9 mouse cellular contexts compared by ENCODE assay signal in genomic region chr13:55881431-55882202, GRCm38 (mm10). TPM values are rescaled to one million over a fixed set of nuclear protein-coding genes. Genes with fewer than 3 reads are reported as not detected.
A peak's percentile ranks its signal among the peaks of the same experiment; 100 is the strongest.
DNase-seq lines count a peak whose midpoint lies in the region; ATAC-seq lines count a peak whose summit lies in the region.
"Had no signal": no experiment of that assay in that cellular context is flagged by ENCODE, and none has a peak within 500 bp of the region (broad histone marks: within the 10 kb centered on the region; RNA-seq: fewer than 3 reads in every experiment).

No protein-coding gene starts in this region.

- no peaks in the 10 kb centered on the region for H3K36me3 ChIP-seq in heart, embryonic 13.5 days
- no peaks in the 10 kb centered on the region for H3K36me3 ChIP-seq in midbrain, embryonic 12.5 days
- H3K36me3 ChIP-seq in midbrain, embryonic 15.5 days (replicated peaks) = no peaks in the 10 kb centered on the region
- H3K36me3 ChIP-seq in intestine, embryonic 16.5 days (ENCODE audit: control insufficient read depth, insufficient read depth, low read length) = no peaks in the 10 kb centered on the region
- no peaks in the 10 kb centered on the region for H3K36me3 ChIP-seq in stomach, embryonic 15.5 days

- no peaks in the 10 kb centered on the region for H3K27me3 ChIP-seq in heart, embryonic 13.5 days (replicated peaks)
- H3K27me3 ChIP-seq in midbrain, embryonic 12.5 days = peaks cover 13% of the 10 kb centered on the region
- no peaks in the 10 kb centered on the region for H3K27me3 ChIP-seq in midbrain, embryonic 15.5 days (replicated peaks)
- 0 out of 2 replicates have a peak, but pooled peaks cover 2% of the 10 kb centered on the region for H3K27me3 ChIP-seq in intestine, embryonic 16.5 days (replicated peaks; ENCODE audit: control insufficient read depth, insufficient read depth, low read length)
- H3K27me3 ChIP-seq in stomach, embryonic 15.5 days (replicated peaks) = no peaks in the 10 kb centered on the region

- no peak overlapping the region for H3K4me3 ChIP-seq in heart, embryonic 13.5 days
- no peak overlapping the region for H3K4me3 ChIP-seq in midbrain, embryonic 12.5 days
- H3K4me3 ChIP-seq in midbrain, embryonic 15.5 days = no peak overlapping the region
- no peak overlapping the region for H3K4me3 ChIP-seq in intestine, embryonic 16.5 days (ENCODE audit: low read length)
- no peak overlapping the region for H3K4me3 ChIP-seq in stomach, embryonic 15.5 days (replicated peaks)

- H3K9me3 ChIP-seq in heart, embryonic 13.5 days = no peaks in the 10 kb centered on the region
- H3K9me3 ChIP-seq in midbrain, embryonic 12.5 days = no peaks in the 10 kb centered on the region
- no peaks in the 10 kb centered on the region for H3K9me3 ChIP-seq in midbrain, embryonic 15.5 days
- no peaks in the 10 kb centered on the region for H3K9me3 ChIP-seq in intestine, embryonic 16.5 days (ENCODE audit: control insufficient read depth, low read length)
- no peaks in the 10 kb centered on the region for H3K9me3 ChIP-seq in stomach, embryonic 15.5 days

- ATAC-seq in heart, embryonic 13.5 days (ENCODE audit: extremely low read depth, insufficient number of reproducible peaks, low FRiP score, low TSS enrichment) = no peak; the same call in 1 of the 2 replicates
- ATAC-seq in midbrain, embryonic 12.5 days (ENCODE audit: low FRiP score, low read depth) = no peak
- ATAC-seq in midbrain, embryonic 15.5 days (replicated peaks) = no peak
- ATAC-seq in intestine, embryonic 16.5 days = peak; percentile 43; the same call in 1 of the 2 replicates
- ATAC-seq in stomach, embryonic 15.5 days (ENCODE audit: insufficient read depth, low FRiP score, low read depth) = peak; percentile 68

- no peak for DNase-seq in heart, adult 8-10 months (ENCODE audit: low spot score)
- no peak for DNase-seq in adrenal gland, postnatal 10 days
- DNase-seq in MN1 (ENCODE audit: low spot score) = no peak
- DNase-seq: left cerebral cortex, postnatal 4 days had no signal

- 0 out of 2 replicates have a peak overlapping the region, but pooled peaks have one; percentile 30 for H3K27ac ChIP-seq in heart, embryonic 13.5 days (replicated peaks)
- no peak overlapping the region for H3K27ac ChIP-seq in midbrain, embryonic 12.5 days (replicated peaks)
- H3K27ac ChIP-seq in midbrain, embryonic 15.5 days = no peak overlapping the region
- peak overlapping the region; percentile 55 for H3K27ac ChIP-seq in intestine, embryonic 16.5 days (ENCODE audit: low read length)
- peak overlapping the region; percentile 88 for H3K27ac ChIP-seq in stomach, embryonic 15.5 days

- H3K4me1 ChIP-seq in heart, embryonic 13.5 days = peaks cover 22% of the 10 kb centered on the region
- H3K4me1 ChIP-seq in midbrain, embryonic 12.5 days = 0 out of 2 replicates have a peak, but pooled peaks cover 6% of the 10 kb centered on the region
- no peaks in the 10 kb centered on the region for H3K4me1 ChIP-seq in midbrain, embryonic 15.5 days
- H3K4me1 ChIP-seq in intestine, embryonic 16.5 days (ENCODE audit: control insufficient read depth, insufficient read depth, low read length) = peaks cover 16% of the 10 kb centered on the region
- H3K4me1 ChIP-seq in stomach, embryonic 15.5 days = peaks cover 10% of the 10 kb centered on the region; the same call in 1 of the 2 replicates

- 38% methylated on average over 16 of the region's 16 CpGs for WGBS in heart, embryonic 13.5 days
- 46% methylated on average over 16 of the region's 16 CpGs for WGBS in midbrain, embryonic 12.5 days
- 42% methylated on average over 16 of the region's 16 CpGs for WGBS in midbrain, embryonic 15.5 days
- WGBS in intestine, embryonic 16.5 days = 52% methylated on average over 16 of the region's 16 CpGs
- WGBS in stomach, embryonic 15.5 days = 38% methylated on average over 16 of the region's 16 CpGs

- H3K9ac ChIP-seq in heart, embryonic 13.5 days = no peak overlapping the region
- H3K9ac ChIP-seq in midbrain, embryonic 12.5 days (replicated peaks) = 0 out of 2 replicates have a peak overlapping the region, but pooled peaks have one; percentile 15
- H3K9ac ChIP-seq in midbrain, embryonic 15.5 days = no peak overlapping the region
- H3K9ac ChIP-seq in intestine, embryonic 16.5 days (ENCODE audit: low read depth, low read length) = no peak overlapping the region
- H3K9ac ChIP-seq in stomach, embryonic 15.5 days = no peak overlapping the region

- no peak overlapping the region for H3K4me2 ChIP-seq in heart, embryonic 13.5 days
- H3K4me2 ChIP-seq in midbrain, embryonic 12.5 days (replicated peaks) = no peak overlapping the region
- H3K4me2 ChIP-seq in midbrain, embryonic 15.5 days = no peak overlapping the region
- no peak overlapping the region for H3K4me2 ChIP-seq in intestine, embryonic 16.5 days (ENCODE audit: low read depth, low read length)
- no peak overlapping the region for H3K4me2 ChIP-seq in stomach, embryonic 15.5 days

RNA-seq across cellular contexts. Expression of gene Pitx1, which starts 45.6 kb away (rescaled TPM):
- polyA plus RNA-seq in heart, embryonic 13.5 days (2015; fragmentation: Nextera tagmentation; extraction: Ambion mirVana) = 0.17 and 1.5 TPM in 2 replicates
- not detected for total RNA-seq in heart, adult 8-10 months (2022)
- polyA plus RNA-seq in midbrain, embryonic 12.5 days (2016; fragmentation: Nextera tagmentation; extraction: Ambion mirVana) = 2.7 and 4.1 TPM in 2 replicates
- polyA plus RNA-seq in midbrain, embryonic 15.5 days (2015; fragmentation: Nextera tagmentation; extraction: Ambion mirVana) = 2.9 and 3.7 TPM in 2 replicates
- polyA plus RNA-seq in intestine, embryonic 16.5 days (2015; fragmentation: Nextera tagmentation; extraction: Ambion mirVana) = 9.0 and 9.1 TPM in 2 replicates
- 138 and 168 TPM in 2 replicates for polyA plus RNA-seq in stomach, embryonic 15.5 days (2015; fragmentation: Nextera tagmentation; extraction: Ambion mirVana)
- not detected for total RNA-seq in adrenal gland, postnatal 10 days (2021)
- total RNA-seq: left cerebral cortex, postnatal 4 days had no signal

Comparison
In these comparisons a context has a peak if more than half of its experiments do, and no peak if none do; other contexts are left out.
1. ATAC-seq: peak in intestine, embryonic 16.5 days (single experiment) and stomach, embryonic 15.5 days (single experiment); none in heart, embryonic 13.5 days (single experiment), midbrain, embryonic 12.5 days (single experiment) and midbrain, embryonic 15.5 days (single experiment).
2. H3K27ac ChIP-seq: peak in heart, embryonic 13.5 days (single experiment), intestine, embryonic 16.5 days (single experiment) and stomach, embryonic 15.5 days (single experiment); none in midbrain, embryonic 12.5 days (single experiment) and midbrain, embryonic 15.5 days (single experiment).
3. RNA of gene Pitx1, which starts 45.6 kb away (polyA plus RNA-seq): 138 to 168 TPM in stomach, embryonic 15.5 days; 9.0 to 9.1 TPM in intestine, embryonic 16.5 days, 2.9 to 3.7 TPM in midbrain, embryonic 15.5 days, 2.7 to 4.1 TPM in midbrain, embryonic 12.5 days and 0.17 to 1.5 TPM in heart, embryonic 13.5 days; every median in the first group is over 10 times any median in the second.